Mouse (Mus musculus): Measurements from ENCODE around the gene Myo5c.

The Myo5c gene

DNA sequence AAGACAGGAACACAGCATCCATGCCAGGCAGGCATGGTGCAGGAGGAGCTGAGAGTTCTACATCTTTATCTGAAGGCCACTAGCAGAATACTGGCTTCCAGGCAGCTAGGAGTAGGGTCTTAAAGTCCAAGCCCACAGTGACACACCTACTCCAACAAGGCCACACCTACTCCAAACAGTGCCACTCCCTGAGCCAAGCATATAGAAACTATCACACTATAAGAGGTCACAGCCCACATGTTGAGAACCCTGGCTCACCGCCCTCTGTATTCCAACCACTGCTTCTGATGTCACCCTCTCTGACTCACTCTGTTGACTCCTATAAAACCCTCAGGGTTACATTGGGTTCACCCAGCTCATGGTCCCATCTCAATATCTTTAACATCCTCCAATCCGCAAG lies 86.4 kb downstream of the Myo5c start:
- DNase-seq (ENCODE audit: low read depth in 1 of 2, low spot score in 2 of 2), result no peak

DNA sequence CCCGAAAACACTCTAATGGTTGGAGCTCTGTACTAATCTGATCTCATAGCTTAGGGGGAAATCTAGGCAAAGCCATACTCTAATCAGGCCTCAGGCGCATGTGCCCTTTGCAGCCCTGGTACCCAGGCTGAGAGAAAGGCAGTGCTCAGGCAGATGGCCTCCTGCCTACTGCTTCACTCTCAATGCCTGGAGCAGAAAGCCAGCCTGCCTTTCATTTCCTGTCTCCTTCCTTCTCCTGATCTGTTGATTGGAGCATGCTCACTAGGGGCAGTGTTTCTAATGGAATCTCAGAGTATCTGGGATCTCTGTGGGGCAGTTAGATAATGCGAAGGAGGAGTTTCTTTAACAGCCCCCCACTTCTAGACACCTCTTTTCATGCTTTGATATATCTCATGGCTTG lies 87.5 kb downstream of the Myo5c start:
- DNase-seq (ENCODE audit: low read depth in 1 of 2, low spot score in 2 of 2), result no peak

DNA sequence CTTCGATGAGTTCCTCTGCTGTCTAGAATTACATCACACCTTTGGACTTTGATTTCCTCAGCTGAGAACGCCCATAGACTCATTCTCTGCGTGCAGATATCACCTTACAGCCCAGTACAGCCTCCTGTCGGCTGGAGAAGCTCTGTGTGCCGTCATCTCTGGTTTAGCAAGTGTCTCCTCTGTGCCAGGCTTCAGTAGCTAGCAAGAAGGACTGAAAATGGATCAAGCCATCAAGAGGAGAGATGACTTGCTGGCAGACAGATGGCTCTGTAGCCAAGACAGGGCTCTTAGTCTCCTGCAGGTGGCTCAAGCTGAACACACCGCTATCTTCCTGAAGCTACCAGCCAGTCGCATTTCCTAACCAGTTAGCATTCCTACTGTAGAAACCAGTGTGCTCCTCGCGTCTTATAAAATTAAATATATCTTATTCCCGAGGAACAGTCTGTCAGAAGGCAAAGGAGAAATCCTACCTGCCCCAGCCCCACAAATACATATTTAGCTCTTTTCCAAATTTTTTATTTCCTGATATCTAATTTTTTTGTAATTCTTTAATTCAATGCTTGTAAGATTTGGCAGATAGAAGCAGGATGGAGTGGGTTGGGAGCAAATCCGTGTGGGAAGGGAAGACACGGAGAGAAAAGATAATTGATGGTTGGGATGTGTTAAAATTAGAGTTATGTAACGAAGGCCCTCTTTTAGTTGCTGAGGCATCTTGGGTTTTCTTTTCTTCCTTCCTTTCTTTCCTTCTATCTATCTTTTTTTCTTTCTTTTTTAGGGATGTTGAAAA lies 90.5 kb downstream of the Myo5c start:
- no peak for DNase-seq (ENCODE audit: low read depth in 1 of 2, low spot score in 2 of 2)

DNA sequence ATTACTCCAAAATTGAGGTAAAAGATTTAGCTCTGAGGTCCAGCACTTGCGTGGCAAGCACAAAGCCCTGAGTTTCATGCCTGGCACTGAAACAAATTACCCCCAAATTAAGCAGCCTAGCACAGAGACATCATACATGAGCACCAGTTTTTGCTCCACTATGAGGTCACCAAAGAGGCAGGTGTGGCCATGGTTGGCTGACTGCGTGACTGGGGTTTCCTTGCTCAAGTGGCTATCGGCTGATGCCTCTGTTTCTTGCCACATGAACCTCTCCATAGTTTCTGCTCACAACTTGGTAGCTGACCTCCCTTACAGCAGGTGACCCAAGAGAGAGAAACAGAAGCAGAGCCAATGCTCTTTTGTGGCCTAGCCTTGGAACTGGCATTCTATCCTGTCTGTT lies 96.2 kb downstream of the Myo5c start:
- no peak for DNase-seq (ENCODE audit: low read depth in 1 of 2, low spot score in 2 of 2)

DNA sequence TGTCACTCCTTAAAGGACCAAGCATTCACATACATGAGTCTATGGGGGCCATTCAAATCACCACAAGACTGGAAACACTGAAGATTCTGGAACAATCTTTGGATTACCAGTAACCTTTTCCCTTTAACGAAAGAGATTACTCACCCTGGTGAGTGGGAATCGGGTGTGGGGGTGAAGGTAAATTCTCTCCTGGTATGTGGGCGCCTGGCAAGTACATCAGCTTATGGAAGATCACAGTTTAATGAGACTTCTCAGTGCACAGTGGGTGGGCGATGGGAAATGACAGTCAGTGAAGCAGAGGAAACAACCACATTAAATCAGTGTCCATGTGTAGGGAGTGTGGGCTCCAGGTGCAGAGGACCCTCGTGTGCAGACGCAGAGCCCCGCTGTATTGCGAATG lies 99.0 kb downstream of the Myo5c start:
- DNase-seq (ENCODE audit: low read depth in 1 of 2, low spot score in 2 of 2), result no peak

DNA sequence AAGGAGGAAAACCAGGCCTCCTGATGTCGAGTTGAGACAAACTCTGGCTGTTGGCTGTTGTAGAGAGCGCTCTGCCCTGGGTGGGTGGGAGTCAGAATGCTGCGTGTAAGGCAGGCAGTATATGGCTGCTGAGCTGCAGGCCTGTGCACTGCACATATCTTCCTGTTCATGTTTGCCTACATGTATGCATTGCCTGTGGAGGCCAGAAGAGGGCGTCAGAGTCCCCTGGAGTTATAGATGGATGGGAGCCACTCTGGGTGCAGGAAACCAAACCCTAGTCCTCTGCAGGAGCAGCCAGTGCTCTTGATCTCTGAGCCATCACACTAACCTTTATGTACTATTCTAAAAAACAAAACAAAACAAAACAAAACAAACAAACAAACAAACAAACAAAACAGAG lies 102.6 kb downstream of the Myo5c start:
- DNase-seq (ENCODE audit: low read depth in 1 of 2, low spot score in 2 of 2), result no peak

DNA sequence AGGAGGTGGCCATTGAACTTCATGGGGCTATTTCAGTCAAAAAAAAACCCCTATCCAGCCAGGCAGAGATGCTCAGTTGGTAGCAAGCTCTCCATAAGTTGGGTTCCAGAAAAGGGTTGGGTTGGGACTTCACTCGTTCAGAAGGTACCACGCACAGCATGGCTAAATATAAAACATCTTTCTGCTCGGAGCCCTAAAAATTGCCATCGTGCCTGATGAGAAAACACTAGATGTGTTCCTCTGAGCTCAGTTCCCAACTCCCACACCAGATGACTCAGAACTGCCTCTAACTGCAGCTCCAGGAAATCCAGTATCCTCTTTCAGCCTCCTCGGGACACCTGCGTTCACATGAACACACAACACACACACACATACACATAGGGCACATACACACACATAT lies 106.2 kb downstream of the Myo5c start:
- no peak for DNase-seq (ENCODE audit: low read depth in 1 of 2, low spot score in 2 of 2)

DNA sequence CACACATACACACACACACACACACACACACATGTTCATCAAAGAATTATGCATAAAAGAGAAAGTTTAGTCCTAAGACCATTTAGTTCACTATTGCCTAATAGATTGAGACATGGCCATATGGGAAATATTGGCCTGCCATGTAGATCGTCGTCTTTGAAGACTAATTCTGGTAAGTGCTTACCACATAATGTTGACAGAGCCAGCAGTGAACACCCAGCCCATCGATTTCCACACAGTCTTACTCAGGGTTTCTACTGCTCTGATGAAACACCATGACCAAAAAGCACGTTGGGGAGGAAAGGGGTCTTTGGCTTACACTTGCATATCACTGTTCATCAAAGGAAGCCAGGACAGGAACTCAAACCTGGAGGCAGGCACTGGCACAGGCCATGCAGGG lies 110.6 kb downstream of the Myo5c start:
- no peak for DNase-seq (ENCODE audit: low read depth in 1 of 2, low spot score in 2 of 2)

DNA sequence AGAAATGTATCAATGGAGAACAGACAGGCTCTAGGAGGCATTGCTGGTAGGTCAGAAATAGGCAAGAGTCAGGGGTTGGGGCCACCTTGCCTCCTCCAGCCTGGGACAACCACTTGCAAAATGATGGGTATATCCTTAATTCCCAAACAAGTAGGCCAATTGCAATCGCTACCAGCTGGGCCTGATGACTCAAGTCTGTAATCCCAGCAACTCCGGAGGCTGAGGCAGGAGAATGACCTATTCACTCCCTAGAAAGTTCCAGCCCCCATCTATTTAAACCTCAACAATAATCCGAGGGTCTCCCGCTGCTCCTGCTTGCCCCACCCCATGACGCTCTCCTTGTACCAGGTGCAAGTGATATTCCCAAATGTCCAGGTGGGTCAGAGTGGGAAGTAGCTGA lies 115.6 kb downstream of the Myo5c start, which contains the start of gene Bcl2l10:
Gene Bcl2l10, plus strand, starts transcription at position 301 of the 400 bp plus-strand sequence.
- no peak for DNase-seq (ENCODE audit: low read depth in 1 of 2, low spot score in 2 of 2)

DNA sequence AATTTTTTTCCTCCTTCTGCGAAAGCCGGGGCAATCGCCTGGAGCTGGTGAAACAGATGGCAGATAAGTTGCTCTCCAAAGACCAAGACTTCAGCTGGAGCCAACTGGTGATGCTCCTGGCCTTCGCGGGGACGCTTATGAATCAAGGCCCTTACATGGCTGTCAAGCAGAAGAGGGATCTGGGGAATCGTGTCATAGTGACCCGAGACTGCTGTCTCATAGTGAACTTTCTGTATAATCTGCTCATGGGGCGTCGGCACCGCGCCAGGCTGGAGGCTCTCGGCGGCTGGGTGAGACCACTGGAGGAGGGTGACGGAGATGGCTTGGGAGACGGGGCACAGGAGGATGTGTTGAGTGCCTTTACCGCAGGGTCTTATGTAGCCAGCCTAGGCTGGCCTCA lies 116.2 kb downstream of the Myo5c start:
- no peak for DNase-seq (ENCODE audit: low read depth in 1 of 2, low spot score in 2 of 2)

DNA sequence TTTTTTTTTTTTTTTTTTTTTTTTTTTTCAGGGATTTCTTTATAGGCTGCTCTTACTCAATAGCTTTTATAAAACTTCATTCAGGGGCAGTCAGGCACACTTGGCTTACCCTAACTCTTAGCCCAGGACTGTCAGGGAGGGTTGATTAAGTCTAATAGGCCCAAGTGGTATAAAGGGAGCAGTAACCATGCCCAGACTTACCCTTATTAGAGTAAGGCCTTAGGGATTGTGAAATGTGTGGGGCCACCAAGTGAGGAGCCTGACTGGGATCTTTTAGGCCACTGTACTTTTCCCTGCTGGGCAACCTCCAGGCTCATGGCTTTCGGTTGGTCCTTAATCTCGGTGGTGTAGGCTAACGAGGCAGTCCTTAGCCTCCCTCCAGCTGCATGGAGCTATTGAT lies 116.8 kb downstream of the Myo5c start:
- no peak for DNase-seq (ENCODE audit: low read depth in 1 of 2, low spot score in 2 of 2)

DNA sequence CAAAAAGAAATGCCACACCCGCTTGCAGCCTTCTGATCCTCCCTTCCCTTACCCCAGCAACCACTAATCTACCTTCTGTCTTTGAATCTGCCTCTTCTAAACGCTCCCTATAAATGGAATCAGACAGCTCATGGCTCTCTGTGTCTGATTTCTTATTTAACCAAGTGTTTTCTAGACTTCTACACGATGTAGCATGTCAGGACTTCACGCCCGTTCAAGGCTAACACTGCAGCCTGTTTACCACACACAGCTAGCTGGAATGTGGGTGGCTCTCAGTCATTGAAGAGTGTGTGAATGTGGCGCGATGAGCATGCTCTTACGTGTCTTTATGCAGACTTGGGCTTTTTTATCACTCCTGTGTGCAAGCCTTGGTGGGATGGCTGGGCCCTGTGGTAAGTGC lies 121.3 kb downstream of the Myo5c start:
- no peak for DNase-seq (ENCODE audit: low read depth in 1 of 2, low spot score in 2 of 2)
